Mouse (Mus musculus) left cerebral cortex, postnatal 10 days (tissue): ENCODE data around the gene Baiap2. TPM values are rescaled to one million over a fixed set of nuclear protein-coding genes. Genes with fewer than 3 reads are reported as not detected.

ENCODE experiments used
- DNase-seq, 2 experiments: peaks; one replicate each; pipeline ENCODE4 v3.0.0; 2021 to 2022; ENCODE audit warnings: low spot score in 2 of 2, mixed read lengths in 1 of 2; ENCODE audit errors: extremely low spot score in 1 of 2
- intact Hi-C: fragments of 180-260 bp; cut with DNase I; formaldehyde crosslinking; loops from one replicate; pipeline ENCODE4 v1.15.1; 2025
- total RNA-seq, 2 experiments: library from RNA; stranded (reverse); gene quantifications; 2 replicates each; pipeline ENCODE4 v1.2.3; 2021

The Baiap2 gene
- total RNA-seq, result 100 to 1,000 TPM; 116 to 122 TPM

DNA sequence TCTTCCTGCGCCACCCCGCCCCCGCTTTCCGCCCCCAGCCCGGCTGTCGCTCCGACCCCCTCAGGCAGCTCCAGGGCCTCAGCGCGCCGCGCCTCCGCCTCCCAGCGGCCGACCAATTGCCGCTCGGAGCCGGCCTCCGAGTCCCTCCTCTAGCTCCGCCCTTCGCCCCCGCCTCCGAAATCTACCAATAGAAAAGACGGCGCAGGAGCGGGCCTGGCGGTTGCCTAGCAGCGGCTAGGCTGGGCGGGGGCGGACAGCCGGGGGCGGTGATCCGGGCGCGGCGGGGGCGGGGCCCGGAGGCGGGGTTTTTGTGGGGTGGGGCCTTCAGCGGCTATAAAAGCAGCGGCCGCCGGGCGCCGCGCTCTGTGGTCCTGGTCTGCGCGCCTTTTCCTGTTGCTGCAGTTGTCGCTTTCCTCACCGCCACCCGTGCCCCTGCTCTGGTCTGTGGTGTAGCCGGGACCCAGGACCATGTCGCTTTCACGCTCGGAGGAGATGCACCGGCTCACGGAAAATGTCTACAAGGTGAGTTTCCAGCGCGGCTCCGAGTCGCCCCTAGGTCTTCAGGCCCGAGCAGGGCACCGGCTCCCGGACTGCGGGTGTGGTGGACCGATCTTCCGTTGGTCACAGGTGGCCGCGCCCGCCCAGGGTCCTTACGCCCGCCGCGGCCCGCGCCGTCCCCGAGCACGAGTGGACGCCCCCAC is at the start of gene Baiap2:
Gene Baiap2, plus strand, starts transcription at position 37 of the 701 bp plus-strand sequence.
- peak; percentile 97 to 100 for DNase-seq
- intact Hi-C loops, result loop anchor here (5.0 kb wide), 1 partner anchor 36 kb away; no protein-coding TSS in a partner anchor

DNA sequence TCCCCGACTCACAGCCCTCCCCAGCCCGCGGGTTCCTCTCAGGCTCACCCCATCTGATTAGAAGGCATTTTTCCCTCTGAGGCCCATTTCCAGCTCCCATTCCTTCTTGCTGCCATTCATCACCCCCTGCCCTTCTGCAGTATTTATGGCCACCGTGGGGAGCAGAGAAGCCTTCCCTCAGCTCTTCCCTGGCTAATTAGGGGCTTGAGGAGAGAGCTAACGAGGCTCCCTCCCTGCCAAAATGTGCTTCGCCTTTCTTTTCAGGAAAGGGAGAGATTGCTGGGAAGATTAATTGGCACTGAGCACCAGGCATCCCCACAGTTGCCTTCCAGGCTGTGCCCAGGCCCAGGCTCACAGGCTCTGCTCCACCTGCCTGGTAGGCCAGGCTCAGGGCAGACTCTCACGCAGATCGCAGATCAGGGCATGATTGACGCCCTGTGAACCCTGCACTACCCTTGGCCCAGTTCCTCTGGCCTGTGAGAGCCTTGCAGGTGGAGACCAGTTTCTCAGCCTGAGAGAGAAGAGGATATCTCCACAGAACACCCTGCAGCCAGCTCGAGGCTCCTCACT is 48.8 kb upstream of the Baiap2 start:
- no peak for DNase-seq
- intact Hi-C loops, result no loop called here

DNA sequence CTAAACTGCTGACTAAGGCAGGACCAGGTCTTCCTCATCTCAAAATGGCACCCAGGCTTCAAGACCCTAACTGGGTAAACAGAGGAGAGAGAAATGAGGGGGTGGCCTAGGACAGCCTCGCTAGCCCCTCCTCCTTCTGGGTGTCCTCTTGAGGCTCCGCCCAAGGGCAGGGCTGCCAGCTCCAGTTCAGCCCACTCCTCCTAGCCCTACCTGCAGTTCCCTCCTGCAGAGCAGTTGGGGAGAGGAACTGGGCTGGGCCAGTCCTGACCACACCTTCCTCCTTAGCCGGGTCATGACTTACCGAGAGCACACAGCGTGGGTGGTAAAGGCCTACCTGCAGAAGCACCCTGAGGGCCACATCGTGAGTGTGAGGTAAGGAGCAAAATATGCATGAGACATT is 47.9 kb upstream of the Baiap2 start:
- no peak for DNase-seq
- intact Hi-C loops, result no loop called here

DNA sequence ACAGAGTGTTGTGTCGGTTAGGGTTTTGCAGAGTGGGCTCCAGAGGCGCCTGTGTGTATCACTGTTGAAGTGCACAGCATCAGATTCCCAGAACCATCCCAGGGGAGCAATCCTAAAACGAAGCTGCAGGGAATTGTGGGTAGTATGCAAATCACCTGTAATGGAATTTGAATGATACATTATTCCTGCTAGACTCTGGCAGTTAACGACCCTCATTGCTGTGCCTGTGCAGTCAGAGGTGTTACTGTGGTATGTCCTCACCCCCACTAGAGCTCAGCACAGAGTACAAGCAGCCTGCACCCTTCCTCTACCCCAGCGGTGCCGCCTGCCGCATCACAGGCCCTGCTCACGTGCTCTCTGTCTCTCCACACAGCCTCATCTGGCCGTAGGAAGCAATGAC is 45.5 kb upstream of the Baiap2 start:
- intact Hi-C loops, result no loop called here
- DNase-seq, result no peak

DNA sequence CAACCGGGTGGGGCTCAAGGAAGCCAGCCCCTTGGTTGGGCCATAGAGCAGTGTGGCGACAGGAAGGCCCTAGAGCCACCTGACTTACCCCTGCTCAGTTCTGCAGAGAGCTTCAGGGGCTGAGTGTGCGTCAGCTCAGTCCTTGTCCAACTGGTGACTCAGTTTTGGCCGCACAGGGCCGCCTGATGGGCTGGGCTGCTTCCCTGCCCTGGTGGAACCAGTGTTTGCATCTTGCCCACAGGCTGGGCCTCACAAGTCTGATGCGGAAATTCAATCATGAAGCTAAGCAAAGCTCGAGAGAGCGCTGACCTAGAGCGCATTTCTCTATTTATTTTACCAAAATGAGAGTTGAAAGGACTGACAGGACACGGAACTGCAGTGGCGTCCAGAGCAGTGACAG is 43.6 kb upstream of the Baiap2 start:
- DNase-seq, result no peak
- intact Hi-C loops, result no loop called here

- DNase-seq, result no peak
- intact Hi-C loops, result loop anchor here (10.0 kb wide), 1 partner anchor 556 kb away; no protein-coding TSS in a partner anchor
Observed at GRCm38 (mm10) chr11:119901174-119901573, 41.4 kb upstream of the Baiap2 start.

- intact Hi-C loops, result loop anchor here (10.0 kb wide), 1 partner anchor 558 kb away; no protein-coding TSS in a partner anchor
- DNase-seq, result no peak
Observed at GRCm38 (mm10) chr11:119902891-119903290, 39.7 kb upstream of the Baiap2 start.

GRCm38 (mm10) chr11:119904621-119905286 is 37.8 kb upstream of the Baiap2 start:
- intact Hi-C loops, result loop anchor here (1.0 to 10.0 kb wide), 3 partner anchors 38 to 560 kb away; partner anchors contain the start of gene Baiap2

DNA sequence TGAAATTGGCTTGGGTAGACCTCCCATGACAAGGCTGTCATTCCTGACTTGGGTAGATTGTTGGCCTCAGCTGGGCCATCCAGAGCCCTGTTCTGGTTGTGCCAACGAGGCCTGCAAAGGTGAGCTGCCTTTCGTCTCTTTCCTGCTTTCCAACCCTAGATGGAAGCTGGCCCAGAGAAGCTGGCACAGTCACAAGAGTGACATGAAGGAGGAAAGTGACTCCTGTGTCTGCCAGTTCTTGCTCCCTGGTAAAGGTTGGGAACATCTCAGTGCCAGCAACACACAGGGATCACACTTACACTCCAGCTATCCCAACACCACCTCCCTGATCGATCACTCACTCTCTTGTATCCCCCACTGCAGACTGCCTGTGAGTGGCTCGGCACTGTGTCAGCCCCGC is 36.8 kb upstream of the Baiap2 start:
- intact Hi-C loops, result loop anchor here (1.0 to 10.0 kb wide), 3 partner anchors 37 to 561 kb away; partner anchors contain the start of gene Baiap2
- no peak for DNase-seq

More at GRCm38 (mm10) chr11:119904621-119905286, 37.8 kb upstream of the Baiap2 start:
- peak; percentile 73 to 75 for DNase-seq

DNA sequence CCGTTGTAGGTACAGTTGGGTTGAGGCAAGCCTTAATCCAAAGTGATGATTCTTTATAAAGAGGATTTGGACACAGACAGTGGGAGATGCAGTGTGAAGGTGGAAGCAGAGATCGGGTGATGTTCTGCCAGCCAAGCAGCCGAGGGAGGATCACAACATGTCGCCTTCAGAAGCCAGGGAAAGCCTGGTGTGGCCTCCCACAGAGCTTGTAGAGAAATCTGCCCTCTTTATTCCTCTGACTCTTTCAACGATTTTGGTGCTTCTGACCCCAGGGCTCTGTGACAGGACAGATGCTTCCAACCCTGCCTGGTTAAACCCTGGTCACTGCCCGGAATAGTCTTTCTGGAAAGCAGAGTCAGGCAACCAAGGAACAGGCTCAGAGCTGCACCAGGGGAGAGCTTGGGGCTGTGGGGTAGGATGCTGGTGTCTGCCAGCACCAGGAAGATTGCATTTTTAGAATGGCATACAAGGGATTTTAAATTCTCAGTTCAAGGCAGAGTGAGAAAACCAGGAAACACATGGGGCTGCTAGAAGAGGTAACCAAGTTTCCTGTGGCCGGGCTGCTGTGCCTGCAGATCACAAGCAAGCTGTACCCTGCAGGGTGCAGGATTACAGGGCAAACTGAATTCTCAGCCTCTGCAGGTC is 35.4 kb upstream of the Baiap2 start:
- intact Hi-C loops, result loop anchor here (5.0 to 10.0 kb wide), 2 partner anchors 35 to 562 kb away; partner anchors contain the start of gene Baiap2
- DNase-seq, result no peak

DNA sequence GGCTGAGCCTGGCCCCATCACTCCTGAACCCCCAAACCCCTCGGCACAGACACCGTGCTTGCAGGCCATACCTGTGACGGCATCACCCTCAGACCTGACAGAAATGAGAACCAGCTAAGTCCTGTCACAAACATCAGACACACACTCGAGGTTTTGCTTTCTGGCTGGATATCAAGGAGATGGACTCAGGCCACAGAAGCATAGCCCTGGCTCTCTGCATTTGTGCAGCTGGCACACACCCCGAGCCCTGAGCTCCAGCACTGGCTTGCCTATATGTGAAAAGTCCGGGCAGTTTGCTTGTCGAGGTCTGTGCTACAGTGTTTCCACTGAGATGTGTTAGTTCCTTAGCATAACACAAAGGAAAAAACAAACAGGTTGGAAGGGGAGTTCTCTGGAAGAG is 34.9 kb upstream of the Baiap2 start:
- intact Hi-C loops, result loop anchor here (5.0 to 10.0 kb wide), 2 partner anchors 35 to 563 kb away; partner anchors contain the start of gene Baiap2
- no peak for DNase-seq

DNA sequence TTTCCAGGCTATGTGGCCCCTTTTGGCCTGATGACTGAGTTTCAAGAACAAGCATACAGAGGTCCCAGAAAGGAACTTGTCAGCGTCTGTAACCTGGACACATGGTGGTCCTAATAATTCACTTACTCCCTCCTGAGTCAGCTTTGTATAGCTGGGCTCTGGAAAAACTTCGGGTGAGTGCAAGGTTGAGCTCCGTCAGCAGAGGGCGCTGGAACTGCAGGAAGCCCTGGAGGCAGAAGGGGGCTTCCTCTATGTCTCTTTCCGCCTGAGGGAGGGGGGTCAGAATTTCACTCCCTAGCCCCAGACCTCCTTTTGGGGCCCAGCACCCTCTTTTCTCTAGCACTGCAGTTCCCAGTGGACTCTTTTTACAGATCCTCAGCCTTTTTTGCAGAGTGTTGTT is 33.1 kb upstream of the Baiap2 start:
- intact Hi-C loops, result loop anchor here (5.0 to 10.0 kb wide), 2 partner anchors 33 to 565 kb away; partner anchors contain the start of gene Baiap2
- peak; percentile 57 to 80 for DNase-seq

- no peak for DNase-seq
- intact Hi-C loops, result loop anchor here (2.0 kb wide), 1 partner anchor 78 kb away; no protein-coding TSS in a partner anchor
Observed at GRCm38 (mm10) chr11:119912845-119913244, 29.7 kb upstream of the Baiap2 start.

DNA sequence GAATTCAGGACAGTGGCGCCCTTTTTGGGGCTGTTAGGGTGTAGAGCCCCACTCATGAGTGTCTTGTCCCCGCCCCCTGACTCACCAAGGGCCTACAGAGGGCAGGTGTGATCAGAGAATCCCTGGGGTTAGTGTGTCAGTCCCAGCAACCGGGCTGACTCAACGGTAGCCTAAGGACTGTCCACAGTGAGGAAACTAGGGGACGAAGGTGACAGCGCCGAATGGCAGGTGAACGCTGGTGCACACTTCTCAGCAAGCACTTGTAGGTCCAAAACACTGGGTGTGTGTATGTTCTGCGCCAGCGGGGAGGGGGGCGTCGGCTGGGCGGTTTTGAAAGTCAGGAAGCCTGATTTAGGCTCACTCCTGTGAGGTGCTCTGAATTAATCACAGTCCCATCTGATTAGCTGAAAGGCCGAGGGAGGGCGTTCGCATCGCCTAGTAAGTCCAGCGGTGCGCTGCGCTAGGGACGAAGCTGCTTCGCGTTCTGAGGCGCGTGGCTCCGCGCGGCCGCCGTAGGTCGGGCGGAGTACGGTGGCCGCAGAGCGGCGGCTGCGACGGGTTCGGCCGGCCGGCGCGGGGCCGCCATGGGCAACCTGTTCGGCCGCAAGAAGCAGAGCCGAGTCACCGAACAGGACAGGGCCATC is 29.1 kb upstream of the Baiap2 start, which contains the start of gene Chmp6:
Gene Chmp6, plus strand, starts transcription at position 151 of the 644 bp plus-strand sequence.
- intact Hi-C loops, result loop anchor here (2.0 kb wide), 1 partner anchor 77 kb away; no protein-coding TSS in a partner anchor

GRCm38 (mm10) chr11:119913935-119914314 is 28.6 kb upstream of the Baiap2 start:
- intact Hi-C loops, result loop anchor here (2.0 kb wide), 1 partner anchor 77 kb away; no protein-coding TSS in a partner anchor

More for the DNA sequence above, 29.1 kb upstream of the Baiap2 start, which contains the start of gene Chmp6:
- DNase-seq, result peak; percentile 83 to 93

DNA sequence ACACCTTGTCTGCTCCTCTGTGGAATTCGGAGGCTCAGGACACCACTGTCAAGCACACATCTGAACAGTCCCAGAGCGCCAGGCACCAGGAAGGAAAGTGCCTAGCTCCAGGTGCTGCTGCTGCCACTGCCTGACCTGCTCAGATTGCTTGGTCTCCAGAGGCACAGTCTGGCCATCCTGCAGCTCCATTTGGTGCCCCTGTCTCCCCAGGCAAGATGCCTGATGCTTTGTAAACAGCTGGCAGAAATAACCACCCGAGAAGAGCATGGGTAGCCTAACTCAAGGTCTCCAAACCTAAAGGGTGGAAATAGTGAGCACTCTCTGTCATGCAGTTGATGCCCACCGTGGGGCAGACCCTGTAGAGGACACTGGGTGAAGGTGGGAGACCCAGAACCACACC is 28.2 kb upstream of the Baiap2 start:
- intact Hi-C loops, result no loop called here

More at GRCm38 (mm10) chr11:119913935-119914314, 28.6 kb upstream of the Baiap2 start:
- no peak for DNase-seq

GRCm38 (mm10) chr11:119915666-119916065 is 26.9 kb upstream of the Baiap2 start:
- intact Hi-C loops, result no loop called here
- DNase-seq, result peak in 1 of 2 experiments; percentile 49

More for the DNA sequence above, 28.2 kb upstream of the Baiap2 start:
- DNase-seq, result no peak
